Comparison of ENCODE assay signal across 8 mouse cellular contexts in genomic region chr11:98774582-98775347, GRCm38 (mm10). TPM values are rescaled to one million over a fixed set of nuclear protein-coding genes. Genes with fewer than 3 reads are reported as not detected.
DNase-seq lines count a peak whose midpoint lies in the region; ATAC-seq and TF ChIP-seq lines count a peak whose summit lies in the region.

Gene Nr1d1 (minus strand): TSS chr11:98775333.

- in situ Hi-C loops in CH12.LX (cut with MboI; ENCODE audit: low pct_ligation_motif_present, low pct_unique_long_range_greater_than_20kb, low sequenced_read_pairs): no loop called here

- peaks cover 17% of the 10 kb centered on the region for H3K27me3 ChIP-seq in CH12.LX (replicated peaks)
- H3K27me3 ChIP-seq in forebrain, embryonic 13.5 days: no peaks in the 10 kb centered on the region
- no peaks in the 10 kb centered on the region for H3K27me3 ChIP-seq in hindbrain, embryonic 11.5 days (ENCODE audit: control insufficient read depth, insufficient read depth, low read length)
- H3K27me3 ChIP-seq in liver, embryonic 12.5 days (replicated peaks): no peaks in the 10 kb centered on the region

- no peak for DNase-seq in heart, adult 18-20 months
- no peak for DNase-seq in heart, adult 11 months
- DNase-seq in CH12.LX (ENCODE audit: extremely low read depth): no peak
- no peak for DNase-seq in hindbrain, embryonic 11.5 days (ENCODE audit: low spot score)
- DNase-seq in urinary bladder, postnatal 4 days (ENCODE audit: low spot score in 2 of 2): no peak
- no peak for DNase-seq in cerebellum, postnatal 10 days

- no peak; the same call in 1 of the 2 replicates for TF ChIP-seq POLR2A in CH12.LX (IDR thresholded peaks at IDR 0.05; ENCODE audit: low read depth, low read length)

- H3K36me3 ChIP-seq in CH12.LX (replicated peaks in 1 of 2; ENCODE audit: control insufficient read depth in 1 of 2, insufficient read depth in 1 of 2, low read length in 1 of 2): peaks cover 0 to 6% of the 10 kb centered on the region in 2 experiments
- H3K36me3 ChIP-seq in forebrain, embryonic 13.5 days (ENCODE audit: poor library complexity, severe bottlenecking): peaks cover 20% of the 10 kb centered on the region
- H3K36me3 ChIP-seq in hindbrain, embryonic 11.5 days (ENCODE audit: control insufficient read depth, insufficient read depth, low read length): no peaks in the 10 kb centered on the region
- peaks cover 19% of the 10 kb centered on the region for H3K36me3 ChIP-seq in liver, embryonic 12.5 days

- TF ChIP-seq EP300 in CH12.LX (IDR thresholded peaks at IDR 0.05; ENCODE audit: low read length): 0 out of 2 replicates have a peak, but pooled peaks have one; percentile 25

- H3K4me2 ChIP-seq in CH12.LX (ENCODE audit: insufficient read depth, low read depth, poor library complexity, severe bottlenecking): peak within 1 kb of the TSS; percentile 87
- H3K4me2 ChIP-seq in forebrain, embryonic 13.5 days: peak within 1 kb of the TSS; percentile 80
- H3K4me2 ChIP-seq in hindbrain, embryonic 11.5 days (replicated peaks; ENCODE audit: low read depth, low read length): peak within 1 kb of the TSS; percentile 63
- peak within 1 kb of the TSS; percentile 84 for H3K4me2 ChIP-seq in liver, embryonic 12.5 days

- H3K9ac ChIP-seq in CH12.LX (ENCODE audit: insufficient read depth, low read depth): no peak within 1 kb of the TSS
- H3K9ac ChIP-seq in forebrain, embryonic 13.5 days: peak within 1 kb of the TSS; percentile 65
- peak within 1 kb of the TSS; percentile 44 for H3K9ac ChIP-seq in hindbrain, embryonic 11.5 days (ENCODE audit: low read depth, low read length)
- H3K9ac ChIP-seq in liver, embryonic 12.5 days: peak within 1 kb of the TSS; percentile 59

- no peaks in the 10 kb centered on the region for H3K79me2 ChIP-seq in CH12.LX (replicated peaks; ENCODE audit: control insufficient read depth, extremely low read depth, insufficient read depth, poor library complexity, severe bottlenecking)

- TF ChIP-seq CTCF in CH12.LX (conservative IDR thresholded peaks at IDR 0.05 in 1 of 2, IDR thresholded peaks at IDR 0.05 in 1 of 2; ENCODE audit: low read depth in 2 of 2, low read length in 2 of 2): no peak

- peaks cover 34 to 58% of the 10 kb centered on the region in 2 experiments for H3K4me1 ChIP-seq in CH12.LX (ENCODE audit: control insufficient read depth in 1 of 2, insufficient read depth in 2 of 2)
- H3K4me1 ChIP-seq in forebrain, embryonic 13.5 days: peaks cover 51% of the 10 kb centered on the region
- H3K4me1 ChIP-seq in hindbrain, embryonic 11.5 days (replicated peaks; ENCODE audit: control insufficient read depth, insufficient read depth, low read length): peaks cover 12% of the 10 kb centered on the region
- peaks cover 81% of the 10 kb centered on the region for H3K4me1 ChIP-seq in liver, embryonic 12.5 days

- H3K27ac ChIP-seq in CH12.LX (ENCODE audit: insufficient read depth, low read depth): no peak within 1 kb of the TSS
- H3K27ac ChIP-seq in forebrain, embryonic 13.5 days: peak within 1 kb of the TSS; percentile 71
- peak within 1 kb of the TSS; percentile 33; the same call in 1 of the 2 replicates for H3K27ac ChIP-seq in hindbrain, embryonic 11.5 days (ENCODE audit: low read depth, low read length)
- peak within 1 kb of the TSS; percentile 78 for H3K27ac ChIP-seq in liver, embryonic 12.5 days

- H3K9me3 ChIP-seq in CH12.LX (replicated peaks; ENCODE audit: low read length): no peaks in the 10 kb centered on the region
- H3K9me3 ChIP-seq in forebrain, embryonic 13.5 days (replicated peaks): no peaks in the 10 kb centered on the region
- H3K9me3 ChIP-seq in hindbrain, embryonic 11.5 days (ENCODE audit: control insufficient read depth, low read length): no peaks in the 10 kb centered on the region
- H3K9me3 ChIP-seq in liver, embryonic 12.5 days (replicated peaks): no peaks in the 10 kb centered on the region

- dilution Hi-C loops in CH12.LX (cut with MboI; ENCODE audit: extremely low pct_ligation_motif_present, extremely low pct_unique_long_range_greater_than_20kb, low sequenced_read_pairs): no loop called here

- no peak for TF ChIP-seq RAD21 in CH12.LX (IDR thresholded peaks at IDR 0.05; ENCODE audit: low read depth, low read length)

- under 1% methylated on average over 22 of the region's 22 CpGs for WGBS in forebrain, embryonic 13.5 days
- 1% methylated on average over 22 of the region's 22 CpGs for WGBS in hindbrain, embryonic 11.5 days
- 1% methylated on average over 22 of the region's 22 CpGs for WGBS in liver, embryonic 12.5 days (ENCODE audit: insufficient replicate concordance)

- peak; percentile 9; the same call in 1 of the 2 replicates for ATAC-seq in forebrain, embryonic 13.5 days
- ATAC-seq in hindbrain, embryonic 11.5 days (ENCODE audit: low FRiP score): peak; percentile 77
- ATAC-seq in liver, embryonic 12.5 days: no peak

- peak within 1 kb of the TSS; percentile 4 to 32 (median 27) for H3K4me3 ChIP-seq in CH12.LX (replicated peaks in 1 of 3; ENCODE audit: low read depth in 2 of 3, low read length in 2 of 3, poor library complexity in 1 of 3)
- peak within 1 kb of the TSS; percentile 40 for H3K4me3 ChIP-seq in forebrain, embryonic 13.5 days
- peak within 1 kb of the TSS; percentile 29 for H3K4me3 ChIP-seq in hindbrain, embryonic 11.5 days (ENCODE audit: low read depth, low read length)
- peak within 1 kb of the TSS; percentile 45 for H3K4me3 ChIP-seq in liver, embryonic 12.5 days

TF ChIP-seq in CH12.LX, 34 proteins besides CTCF, POLR2A, EP300 and RAD21:
- no peak for TF ChIP-seq KAT2A (IDR thresholded peaks at IDR 0.05; ENCODE audit: insufficient replicate concordance, low read length)
- no peak for TF ChIP-seq IRF4 (IDR thresholded peaks at IDR 0.05; ENCODE audit: low read depth, low read length)
- TF ChIP-seq ELF1 (IDR thresholded peaks at IDR 0.05; ENCODE audit: low read depth, low read length): no peak; the same call in 1 of the 2 replicates
- no peak for TF ChIP-seq HCFC1 (IDR thresholded peaks at IDR 0.05; ENCODE audit: low read depth, low read length)
- TF ChIP-seq MAX (IDR thresholded peaks at IDR 0.05; ENCODE audit: low read length): no peak
- no peak; the same call in 1 of the 2 replicates for TF ChIP-seq USF1 (IDR thresholded peaks at IDR 0.05; ENCODE audit: low read depth, low read length)
- TF ChIP-seq CHD2 (IDR thresholded peaks at IDR 0.05; ENCODE audit: low read length): no peak
- TF ChIP-seq USF2 (conservative IDR thresholded peaks at IDR 0.05; ENCODE audit: low read depth, low read length): peak; percentile 22; the same call in 1 of the 2 replicates
- TF ChIP-seq BHLHE40 (IDR thresholded peaks at IDR 0.05; ENCODE audit: low read depth, low read length): no peak
- TF ChIP-seq NELFE (IDR thresholded peaks at IDR 0.05; ENCODE audit: low read depth, low read length): no peak
- no peak for TF ChIP-seq JUND (conservative IDR thresholded peaks at IDR 0.05; ENCODE audit: low read depth, low read length)
- no peak for TF ChIP-seq MYC (IDR thresholded peaks at IDR 0.05; ENCODE audit: low read depth, low read length)
- no peak for TF ChIP-seq MEF2A (IDR thresholded peaks at IDR 0.05; ENCODE audit: borderline replicate concordance, low read depth, low read length)
- TF ChIP-seq SMC3 (IDR thresholded peaks at IDR 0.05; ENCODE audit: low read depth, low read length): no peak
- 0 out of 2 replicates have a peak, but pooled peaks have one; percentile 9 for TF ChIP-seq MAFK (IDR thresholded peaks at IDR 0.05; ENCODE audit: insufficient replicate concordance, low read length)
- TF ChIP-seq E2F4 (IDR thresholded peaks at IDR 0.05; ENCODE audit: insufficient replicate concordance, low read depth, low read length): no peak
- no peak for TF ChIP-seq PAX5 (IDR thresholded peaks at IDR 0.05; ENCODE audit: low read length)
- TF ChIP-seq POLR2AphosphoS2 (IDR thresholded peaks at IDR 0.05; ENCODE audit: low read depth, low read length): no peak
- TF ChIP-seq SIN3A (IDR thresholded peaks at IDR 0.05; ENCODE audit: low read length): no peak
- no peak for TF ChIP-seq ZKSCAN1 (IDR thresholded peaks at IDR 0.05; ENCODE audit: borderline replicate concordance, low read depth, low read length)
- TF ChIP-seq TCF12 (IDR thresholded peaks at IDR 0.05; ENCODE audit: low read depth, low read length): 0 out of 2 replicates have a peak, but pooled peaks have one; percentile 16
- TF ChIP-seq GABPA (IDR thresholded peaks at IDR 0.05; ENCODE audit: insufficient replicate concordance, low read depth, low read length): no peak
- no peak for TF ChIP-seq TBP (conservative IDR thresholded peaks at IDR 0.05; ENCODE audit: low read depth, low read length)
- TF ChIP-seq JUN (IDR thresholded peaks at IDR 0.05; ENCODE audit: insufficient read depth, low read depth, low read length): no peak
- TF ChIP-seq MXI1 (IDR thresholded peaks at IDR 0.05; ENCODE audit: low read depth, low read length): no peak; the same call in 1 of the 2 replicates

RNA-seq across cellular contexts. Expression of gene Nr1d1, which starts in this region (rescaled TPM):
- 10 to 100 TPM; 54.2 to 67.6 TPM for total RNA-seq in heart, adult 18-20 months (2021)
- total RNA-seq in CH12.LX (2012; rRNA removed): 0.21 and 0.25 TPM in 2 replicates
- total RNA-seq in CH12.LX (2014; rRNA removed): 0.17 and 0.39 TPM in 2 replicates
- 0.95 and 1.4 TPM in 2 replicates for polyA plus RNA-seq in CH12.LX (2012; ENCODE audit: insufficient read length, low read depth)
- polyA plus RNA-seq in forebrain, embryonic 13.5 days (2015; fragmentation: Nextera tagmentation; extraction: Ambion mirVana): 2.1 and 2.3 TPM in 2 replicates
- 0.92 and 1.4 TPM in 2 replicates for polyA plus RNA-seq in hindbrain, embryonic 11.5 days (2014; fragmentation: Nextera tagmentation; extraction: Ambion mirVana)
- 1.3 and 1.4 TPM in 2 replicates for polyA plus RNA-seq in liver, embryonic 12.5 days (2016; fragmentation: Nextera tagmentation; extraction: Ambion mirVana)

Comparison
In these comparisons a context has a peak if more than half of its experiments do, and no peak if none do; other contexts are left out.
1. RNA of gene Nr1d1 (total RNA-seq): 54.2 to 67.6 TPM in heart, adult 18-20 months; 0.17 to 0.39 TPM in CH12.LX; every median in the first group is over 10 times any median in the second.
2. Peak in every context shown above with its lines, with median percentiles within 50 percentile points of each other: H3K4me2 ChIP-seq and H3K4me3 ChIP-seq.